Mouse (Mus musculus): ENCODE measurements around the gene Arfgap2.

GRCm38 (mm10) chr2:91229735-91230134 is 35.0 kb upstream of the Arfgap2 start:
- TF ChIP-seq POLR2A (IDR thresholded peaks at IDR 0.05; ENCODE audit: low read depth, low read length), result no peak
- no peak for TF ChIP-seq CTCF (conservative IDR thresholded peaks at IDR 0.05; ENCODE audit: insufficient read depth, insufficient read length, low read depth, low read length)
